Mouse (Mus musculus) urinary bladder, postnatal 25 days (tissue): Measurements from ENCODE around the gene Gm19426.
A peak's percentile ranks its signal among the peaks of the same experiment; 100 is the strongest.

Experiments
- DNase-seq: peaks from one replicate; pipeline ENCODE4 v3.0.0; 2022; ENCODE audit warnings: low spot score

The Gm19426 gene

GRCm38 (mm10) chr2:84743561-84743960 lies at the start of gene Gm19426:
TSS of gene Gm19426 (minus strand) at chr2:84743655.
- peak; percentile 62 for DNase-seq

- no peak for DNase-seq
These were observed 49.7 kb upstream of the Gm19426 start for GRCm38 (mm10) chr2:84793154-84793553.

GRCm38 (mm10) chr2:84792516-84792915 lies 49.1 kb upstream of the Gm19426 start:
- no peak for DNase-seq

DNA sequence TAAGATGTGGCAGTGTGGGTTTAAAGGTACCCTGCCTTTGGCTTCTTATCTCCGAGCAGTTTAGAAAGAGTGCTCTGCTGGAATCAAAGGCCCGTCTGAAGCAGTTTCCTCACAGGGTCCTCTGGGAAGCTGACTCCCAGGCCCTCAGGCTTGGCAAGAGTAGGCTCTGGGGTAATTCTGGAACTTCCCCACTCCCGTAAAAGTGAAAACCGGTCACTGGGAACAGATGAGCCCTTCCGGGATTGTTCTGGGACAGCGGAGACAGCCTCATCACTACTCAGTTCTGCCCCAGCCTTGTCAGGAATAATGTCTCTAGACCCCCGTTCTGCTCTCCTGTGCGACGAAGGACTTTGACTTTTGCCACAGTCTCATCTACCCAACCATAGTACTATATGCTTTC lies 47.0 kb upstream of the Gm19426 start:
- DNase-seq = no peak

- DNase-seq = no peak
These were observed 44.9 kb upstream of the Gm19426 start for GRCm38 (mm10) chr2:84788316-84788715.

DNA sequence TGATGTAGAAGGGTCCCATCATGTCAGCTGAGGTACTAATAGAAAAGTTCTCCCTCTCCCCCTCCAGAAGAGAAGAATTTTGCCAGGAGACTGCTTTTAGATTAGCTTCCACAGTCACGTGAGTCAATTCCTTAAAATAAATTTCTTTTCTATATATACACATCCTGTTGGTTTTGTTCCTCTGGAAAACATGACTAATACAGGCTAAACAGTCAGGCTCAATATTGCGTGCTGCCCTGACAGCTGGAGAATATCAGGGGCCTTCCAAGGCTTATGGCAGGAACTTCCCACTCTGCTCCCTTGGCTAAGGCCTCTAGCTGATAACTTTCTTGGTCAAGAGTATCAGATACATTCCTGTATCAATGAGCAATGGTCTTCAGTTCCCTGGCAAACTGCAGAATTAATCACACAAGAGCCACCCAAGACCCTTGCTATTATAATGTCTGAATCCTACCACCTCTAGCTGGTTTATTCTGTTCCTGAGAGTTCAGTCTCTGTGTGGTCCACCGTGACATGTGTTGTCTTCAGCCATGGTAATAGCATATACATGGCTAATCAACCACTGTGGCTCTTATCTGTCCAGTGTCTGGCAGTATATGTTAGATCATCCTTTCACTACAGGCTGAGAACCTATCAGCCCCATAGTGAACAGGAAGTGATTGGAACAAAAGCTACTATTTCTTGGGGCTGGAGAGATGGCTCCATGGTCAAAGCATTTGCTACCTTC lies 40.5 kb upstream of the Gm19426 start:
- DNase-seq = no peak

DNA sequence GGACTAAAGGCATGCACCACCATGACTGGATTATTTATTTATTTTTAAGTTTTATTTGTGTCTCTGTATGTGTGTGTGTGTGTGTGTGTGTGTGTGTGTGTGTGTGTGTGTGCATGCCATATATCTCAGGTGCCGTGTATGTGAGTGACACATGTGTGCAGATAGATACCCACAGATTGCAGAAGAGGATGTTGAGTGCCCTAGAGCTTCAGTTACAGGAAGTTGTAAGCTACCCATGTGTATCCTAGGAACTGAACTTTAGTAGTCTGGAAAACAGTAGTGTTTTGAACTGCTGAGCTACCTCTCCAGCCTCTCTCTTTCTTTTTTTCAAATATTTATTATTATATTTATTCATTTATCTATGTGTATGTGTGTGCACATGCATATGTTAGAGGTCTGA lies 39.9 kb upstream of the Gm19426 start:
- no peak for DNase-seq

DNA sequence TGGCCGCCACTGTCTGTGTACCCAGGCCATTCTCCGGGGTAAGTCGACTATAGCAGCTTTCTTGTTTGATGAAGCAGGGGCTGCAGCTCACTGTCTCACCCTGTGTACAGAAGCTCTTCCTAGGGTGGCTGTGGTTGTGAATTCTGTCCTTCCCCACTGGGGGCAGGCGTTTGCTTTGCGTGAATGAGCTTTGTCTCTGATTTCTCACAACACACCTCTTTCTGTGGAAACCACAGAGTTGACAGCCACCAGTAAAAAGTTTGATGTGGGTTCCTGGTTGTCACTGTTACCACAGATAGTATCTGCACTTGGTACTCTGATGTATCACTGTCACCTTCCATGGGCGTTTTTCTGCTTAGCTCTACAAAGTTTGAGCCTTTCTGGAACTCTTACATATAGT lies 35.8 kb upstream of the Gm19426 start:
- no peak for DNase-seq

DNA sequence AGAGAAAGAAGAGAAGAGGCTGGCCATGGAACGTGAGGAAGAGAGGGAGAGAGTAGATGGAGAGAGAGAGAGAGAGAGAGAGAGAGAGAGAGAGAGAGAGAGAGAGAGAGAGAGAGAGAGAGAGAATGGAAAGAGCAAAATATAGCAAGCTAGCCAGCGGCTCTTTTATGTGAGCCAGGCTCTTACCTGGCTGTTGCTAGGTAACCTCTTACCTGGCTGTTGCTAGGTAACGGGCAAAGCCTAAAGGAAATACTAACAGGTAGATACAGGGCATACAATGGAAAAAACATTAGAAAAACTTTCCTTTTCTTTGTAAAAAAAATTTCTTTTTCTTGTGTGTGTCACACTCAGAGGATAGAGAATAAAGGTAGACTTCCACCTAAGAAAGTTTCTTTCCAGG lies 34.3 kb upstream of the Gm19426 start:
- DNase-seq = no peak

GRCm38 (mm10) chr2:84775665-84776064 lies 32.2 kb upstream of the Gm19426 start:
- no peak for DNase-seq

DNA sequence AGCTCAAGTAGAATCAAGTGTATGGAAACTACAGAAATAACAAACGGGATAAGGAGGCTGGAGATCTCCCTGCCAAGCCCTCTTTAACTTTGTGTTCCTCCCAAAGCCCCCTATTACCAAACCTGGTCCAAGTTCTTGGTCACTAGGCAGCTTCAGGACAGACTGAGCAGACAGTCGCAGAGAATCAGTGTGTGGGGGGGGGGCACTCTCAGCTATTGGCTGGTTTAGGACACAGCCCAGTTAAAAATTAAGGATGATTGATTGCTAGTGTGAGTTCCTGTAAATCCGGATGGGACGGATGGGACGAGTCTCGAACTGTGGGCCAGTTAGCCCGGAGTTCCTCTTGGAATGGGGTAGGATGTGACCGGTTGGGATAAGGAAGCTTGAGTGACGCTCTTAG lies 31.8 kb upstream of the Gm19426 start, which contains the start of gene Serping1:
Gene Serping1, minus strand, starts transcription at position 204 of the 400 bp plus-strand sequence.
- DNase-seq = no peak

GRCm38 (mm10) chr2:84774751-84775150 lies 31.3 kb upstream of the Gm19426 start:
- peak; percentile 63 for DNase-seq

DNA sequence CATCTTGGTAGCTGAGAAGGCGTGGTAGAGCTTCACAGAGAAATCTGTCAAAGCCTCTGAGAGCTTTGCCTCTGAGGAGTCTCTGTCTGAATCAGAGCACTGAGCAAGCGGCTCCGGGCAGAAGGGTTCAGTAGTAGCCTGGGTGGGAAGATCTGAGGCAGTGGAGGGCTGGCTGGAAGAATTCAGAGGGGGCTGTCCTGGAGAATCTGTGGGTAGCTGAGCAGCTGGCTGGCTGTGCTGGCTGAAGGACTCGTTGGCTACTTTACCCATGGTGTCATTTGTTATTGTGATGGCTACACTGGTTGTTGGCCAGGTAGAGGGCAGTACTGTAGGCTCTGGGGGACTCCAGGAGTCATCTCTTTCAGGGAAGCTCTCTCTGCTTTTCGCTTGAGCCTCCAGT lies 29.7 kb upstream of the Gm19426 start:
- no peak for DNase-seq

- DNase-seq = no peak
These were observed 29.0 kb upstream of the Gm19426 start for GRCm38 (mm10) chr2:84772454-84772853.

GRCm38 (mm10) chr2:84770501-84770900 lies 27.0 kb upstream of the Gm19426 start:
- no peak for DNase-seq

- no peak for DNase-seq
These were observed 19.4 kb upstream of the Gm19426 start for GRCm38 (mm10) chr2:84762818-84763217.

DNA sequence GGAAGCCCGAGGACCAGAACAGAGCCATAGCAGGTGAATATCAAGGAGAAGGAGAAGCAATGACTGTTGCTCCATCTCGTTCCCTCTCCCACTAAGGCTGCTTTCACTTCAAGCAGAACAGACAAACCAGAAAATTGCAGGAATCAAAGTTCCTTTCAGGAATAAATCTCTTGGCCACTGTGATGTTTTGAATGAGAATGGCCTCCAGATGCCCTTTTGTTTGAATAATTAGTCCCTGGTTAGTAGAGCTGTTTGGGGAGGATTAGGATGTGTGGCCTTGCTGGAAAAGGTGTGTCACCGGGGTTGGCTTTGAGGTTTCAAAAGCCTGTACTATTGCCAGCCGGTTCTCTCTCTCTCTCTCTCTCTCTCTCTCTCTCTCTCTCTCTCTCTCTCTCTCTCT lies 18.8 kb upstream of the Gm19426 start:
- DNase-seq = no peak

DNA sequence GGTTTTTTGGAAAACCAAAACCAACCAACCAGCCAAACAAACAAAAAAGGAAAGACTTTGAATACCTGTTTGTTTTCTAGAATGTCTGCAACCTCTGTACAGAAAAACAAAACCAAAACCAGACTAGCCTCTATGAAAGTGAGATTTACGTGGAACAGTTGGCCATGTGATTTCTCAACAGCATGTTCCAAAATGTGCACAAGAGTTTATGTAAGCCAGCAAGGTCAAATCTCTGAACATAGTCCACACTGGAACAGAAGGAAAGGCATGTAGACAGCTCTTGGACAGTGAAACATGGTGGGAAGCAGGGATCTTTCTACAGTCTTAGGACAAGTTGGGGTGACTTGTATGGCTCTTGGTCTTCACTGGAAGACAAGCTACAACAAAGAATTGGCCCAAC lies 18.4 kb upstream of the Gm19426 start:
- DNase-seq = no peak

- no peak for DNase-seq
These were observed 17.9 kb upstream of the Gm19426 start for GRCm38 (mm10) chr2:84761309-84761708.

DNA sequence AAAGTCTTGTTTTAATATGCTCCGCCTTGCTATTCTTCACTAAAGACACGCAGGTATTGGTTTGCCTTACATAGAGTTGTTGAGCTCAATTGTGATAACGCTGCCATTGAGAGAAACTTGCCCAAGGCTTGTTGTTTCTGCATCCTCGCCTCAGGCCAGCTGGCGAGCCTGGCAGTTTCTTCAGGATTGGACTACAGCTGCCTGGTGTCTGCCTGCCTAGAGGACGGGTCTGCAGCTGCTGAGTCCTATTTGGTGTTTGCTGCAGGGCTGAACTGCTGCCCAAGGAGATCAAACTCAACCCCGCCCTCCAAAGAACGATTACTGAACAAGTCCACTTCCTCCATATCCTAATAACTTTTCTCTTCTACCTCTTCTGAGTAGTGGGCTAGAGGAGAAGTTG lies 17.3 kb upstream of the Gm19426 start:
- DNase-seq = no peak

GRCm38 (mm10) chr2:84758542-84759127 lies 15.2 kb upstream of the Gm19426 start:
- no peak for DNase-seq

- DNase-seq = no peak
These were observed 13.7 kb upstream of the Gm19426 start for GRCm38 (mm10) chr2:84757026-84757682.

DNA sequence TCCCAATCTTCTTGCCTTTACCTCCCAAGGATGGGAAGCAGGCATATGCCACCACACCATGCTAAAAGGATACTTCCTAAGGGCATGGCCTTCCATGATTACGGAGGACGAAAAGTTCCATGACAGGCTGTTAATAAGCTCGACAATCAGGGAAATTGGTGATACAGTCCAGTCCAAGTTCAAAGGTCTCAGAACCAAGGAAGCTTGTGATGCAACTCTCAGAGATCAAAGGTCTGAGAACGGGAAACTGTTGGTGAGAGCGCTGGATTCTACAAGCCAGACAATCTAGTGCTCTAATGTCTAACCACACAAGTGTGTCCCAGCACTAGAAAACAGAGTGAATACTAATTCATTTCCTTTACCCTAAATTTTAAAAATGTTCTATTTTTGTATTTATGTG lies 12.8 kb upstream of the Gm19426 start:
- DNase-seq = no peak
